Mouse (Mus musculus) ES-Bruce4 (cell line): ENCODE results near the gene Prr5. TPM values are rescaled to one million over a fixed set of nuclear protein-coding genes. Genes with fewer than 3 reads are reported as not detected.

ENCODE experiments used
- H3K27ac ChIP-seq: 2 replicates; pipeline ENCODE4 v1.5.1; 2012; ENCODE audit warnings: low read length, inconsistent platforms; ENCODE audit not compliant: insufficient read depth
- H3K27me3 ChIP-seq: 2 replicates; pipeline ENCODE4 v1.6.1; 2012; ENCODE audit warnings: mild to moderate bottlenecking, low read length, inconsistent platforms; ENCODE audit not compliant: control insufficient read depth, poor library complexity, insufficient read depth, severe bottlenecking
- H3K36me3 ChIP-seq: 2 replicates; pipeline ENCODE4 v1.6.1; 2012; ENCODE audit warnings: inconsistent platforms, mild to moderate bottlenecking, low read length, moderate library complexity; ENCODE audit not compliant: control insufficient read depth, poor library complexity, insufficient read depth, severe bottlenecking
- H3K4me1 ChIP-seq: one replicate; pipeline ENCODE4 v1.8.1; 2011; ENCODE audit warnings: low read length; ENCODE audit not compliant: control insufficient read depth, insufficient read depth
- H3K4me3 ChIP-seq: 2 replicates; pipeline ENCODE4 v1.5.1; 2011; ENCODE audit warnings: low read depth, mild to moderate bottlenecking, low read length
- H3K9ac ChIP-seq: 2 replicates; pipeline ENCODE4 v1.6.1; 2012; ENCODE audit warnings: low read depth, mild to moderate bottlenecking, inconsistent platforms; ENCODE audit not compliant: poor library complexity, severe bottlenecking
- H3K9me3 ChIP-seq: replicated peaks from 2 replicates; pipeline ENCODE4 v1.6.1; 2012; ENCODE audit warnings: mild to moderate bottlenecking, low read length, inconsistent platforms; ENCODE audit not compliant: control insufficient read depth, poor library complexity, insufficient read depth, severe bottlenecking
- CTCF ChIP-seq: IDR thresholded peaks from one replicate; pipeline ENCODE4 v1.8.1; 2011; ENCODE audit warnings: low read depth, low read length
- EP300 ChIP-seq: IDR thresholded peaks from 2 replicates; pipeline ENCODE4 v1.6.1; 2011; ENCODE audit warnings: low read depth, low read length; ENCODE audit not compliant: insufficient read depth
- POLR2A ChIP-seq: IDR thresholded peaks from one replicate; pipeline ENCODE4 v1.8.1; 2011; ENCODE audit warnings: low read length; ENCODE audit not compliant: insufficient read depth
- polyA plus RNA-seq: library from polyadenylated mRNA; stranded (reverse); fragments of >200 nt; gene quantifications from 2 replicates; pipeline ENCODE4 v1.2.4, GENCODE M21; 2011; ENCODE audit warnings: low read depth; ENCODE audit not compliant: missing spikeins, insufficient read depth, insufficient read length

The Prr5 gene
- polyA plus RNA-seq, 1 experiment = 17.3 TPM

GRCm38 (mm10) chr15:84743347-84743746 is 73.9 kb downstream of the Prr5 start:
- H3K27me3 ChIP-seq = no peaks in the 10 kb centered on the region
- H3K9ac ChIP-seq = no peak overlapping the region
- peaks cover 8% of the 10 kb centered on the region for H3K4me1 ChIP-seq
- H3K36me3 ChIP-seq = no peaks in the 10 kb centered on the region
- no peaks in the 10 kb centered on the region for H3K9me3 ChIP-seq
- no peak overlapping the region for H3K4me3 ChIP-seq
- no peak for TF ChIP-seq POLR2A
- no peak for TF ChIP-seq EP300
- no peak for TF ChIP-seq CTCF
- peak overlapping the region; percentile 60 for H3K27ac ChIP-seq

GRCm38 (mm10) chr15:84744308-84744707 is 74.9 kb downstream of the Prr5 start:
- no peak for TF ChIP-seq EP300
- TF ChIP-seq CTCF = no peak
- Histone ChIP-seq H3K27me3 (no peaks in the 10 kb centered on the region), H3K27ac (no peak overlapping the region), H3K36me3 (no peaks in the 10 kb centered on the region), H3K4me3 (no peak overlapping the region), H3K4me1 (peaks cover 8% of the 10 kb centered on the region), H3K9me3 (no peaks in the 10 kb centered on the region), H3K9ac (no peak overlapping the region)

GRCm38 (mm10) chr15:84745831-84746230 is 76.4 kb downstream of the Prr5 start:
- Histone ChIP-seq H3K36me3 (no peaks in the 10 kb centered on the region), H3K27ac (no peak overlapping the region), H3K9me3 (no peaks in the 10 kb centered on the region), H3K4me1 (peaks cover 8% of the 10 kb centered on the region), H3K4me3 (no peak overlapping the region), H3K9ac (no peak overlapping the region), H3K27me3 (no peaks in the 10 kb centered on the region)
- no peak for TF ChIP-seq POLR2A

Other genes with a start within 250 kb of the Prr5 start
- 0.30 and 0.44 TPM in 2 replicates for gene Shisal1, start 222.5 kb upstream of the Prr5 start, polyA plus RNA-seq
- 5.0 and 5.1 TPM in 2 replicates for gene Rtl6, start 111.8 kb upstream of the Prr5 start, polyA plus RNA-seq
- gene Arhgap8, start 50.4 kb downstream of the Prr5 start, polyA plus RNA-seq = 41.1 and 43.9 TPM in 2 replicates
- 2.6 and 4.2 TPM in 2 replicates for gene Phf21b, start 186.4 kb downstream of the Prr5 start, polyA plus RNA-seq